Mouse (Mus musculus): ENCODE measurements around the gene Mettl14.
"Not testable (repeated sequence)": the region's sequence is repeated elsewhere in the genome, so short reads cannot be mapped to it uniquely, and the experiment has no call there.

Mettl14 gene

GRCm38 (mm10) chr3:123385486-123386156 is at the start of gene Mettl14:
Gene Mettl14 (minus strand): TSS chr3:123386108.
- peak; percentile 98 for DNase-seq

DNA sequence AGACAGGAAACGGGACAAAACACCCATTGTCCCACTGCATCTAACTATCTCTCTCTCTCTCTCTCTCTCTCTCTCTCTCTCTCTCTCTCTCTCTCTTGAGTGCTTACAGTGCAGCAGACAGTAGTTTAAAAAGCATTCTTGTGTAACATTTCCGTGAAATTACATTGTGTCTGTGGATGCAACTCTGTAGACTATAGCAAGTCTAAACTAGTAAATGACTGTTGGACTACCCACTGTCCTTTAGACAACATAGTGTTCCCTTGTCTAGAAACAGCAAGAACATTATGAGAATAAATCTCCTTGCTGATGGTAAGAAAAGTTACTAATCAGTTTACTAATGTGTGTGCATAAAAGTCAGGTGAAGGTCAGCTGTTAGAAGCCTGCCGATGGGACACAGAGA is 47.5 kb upstream of the Mettl14 start:
- DNase-seq: no peak

GRCm38 (mm10) chr3:123431951-123432674 is 46.2 kb upstream of the Mettl14 start:
- no peak for DNase-seq

DNA sequence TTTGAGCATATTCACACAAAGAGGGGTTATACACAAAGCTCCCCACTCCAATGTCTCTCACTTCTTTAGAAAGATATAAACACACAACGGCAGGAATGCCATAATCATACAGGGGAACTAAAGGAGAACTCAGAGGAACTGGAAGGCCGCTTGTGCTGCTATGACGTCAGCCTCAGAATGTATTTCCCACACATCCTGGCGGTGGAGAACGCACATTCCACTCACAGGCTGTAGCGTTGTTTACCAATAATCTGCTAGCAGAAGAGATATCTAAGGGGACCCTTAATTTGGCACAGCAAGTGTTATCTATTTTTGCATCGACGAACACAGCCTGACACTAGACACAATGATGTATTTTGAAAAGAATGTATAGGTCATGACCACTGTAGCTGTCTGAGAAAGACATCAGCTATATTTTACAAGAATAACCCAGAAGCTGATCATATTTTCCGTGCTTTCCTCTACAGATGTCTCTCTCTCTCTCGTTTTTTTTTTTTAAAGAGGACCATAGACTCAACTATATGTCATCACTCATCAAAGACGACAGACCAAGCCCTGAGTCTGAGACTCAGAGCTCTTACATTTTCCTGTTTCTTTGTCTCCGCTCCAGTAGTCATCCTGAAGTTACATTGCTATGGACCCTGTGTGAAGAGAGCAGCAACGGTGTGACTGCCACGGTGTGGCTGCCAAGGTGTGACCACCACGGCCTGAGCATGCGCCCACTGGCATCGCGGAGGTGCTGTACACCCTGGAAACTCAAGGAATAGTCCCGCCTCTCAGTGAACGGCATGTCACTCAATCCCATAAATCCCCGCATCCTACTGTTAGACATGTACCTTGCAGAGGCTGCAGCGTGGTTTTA is 43.9 kb upstream of the Mettl14 start:
- no peak for DNase-seq

DNA sequence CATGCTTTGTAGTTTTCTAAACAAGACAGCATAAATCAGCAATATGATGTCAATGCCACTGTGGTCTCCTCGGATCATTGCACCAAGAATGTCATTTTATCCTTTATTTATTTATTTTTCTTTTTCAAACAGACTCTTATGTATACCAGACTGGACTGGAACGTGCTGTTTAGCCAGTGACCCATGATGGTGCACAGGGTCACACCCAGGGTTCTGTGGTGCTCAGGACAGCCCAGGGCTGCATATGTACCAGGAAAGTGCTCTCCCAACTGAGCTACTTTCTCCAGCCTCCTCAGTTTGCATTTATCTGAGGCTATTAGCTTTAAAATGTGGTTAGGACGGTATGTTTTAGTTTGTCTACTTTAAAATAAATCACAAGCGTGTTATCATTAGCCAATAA is 42.1 kb upstream of the Mettl14 start:
- DNase-seq: no peak

- DNase-seq: no peak
Observed at GRCm38 (mm10) chr3:123425647-123426046, 39.7 kb upstream of the Mettl14 start.

DNA sequence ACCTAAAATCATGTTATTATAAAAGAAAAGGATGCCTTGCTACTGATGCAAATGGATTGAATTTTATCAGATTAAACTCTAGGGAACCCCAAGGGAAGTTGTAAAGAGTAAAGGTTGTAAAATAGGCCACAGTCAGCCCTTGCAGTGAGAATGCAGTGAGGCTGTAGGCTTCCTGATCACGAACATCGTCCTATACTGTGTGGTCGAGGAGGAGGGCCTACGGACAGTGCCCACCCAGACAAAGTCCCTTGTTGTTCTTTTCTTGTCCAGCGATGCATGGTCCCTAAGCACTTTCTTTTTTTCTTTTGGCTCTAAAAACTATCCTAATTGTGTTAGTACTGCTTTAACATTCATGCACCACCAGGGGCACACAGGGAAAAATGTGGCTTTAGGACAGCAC is 27.3 kb upstream of the Mettl14 start:
- DNase-seq: no peak

DNA sequence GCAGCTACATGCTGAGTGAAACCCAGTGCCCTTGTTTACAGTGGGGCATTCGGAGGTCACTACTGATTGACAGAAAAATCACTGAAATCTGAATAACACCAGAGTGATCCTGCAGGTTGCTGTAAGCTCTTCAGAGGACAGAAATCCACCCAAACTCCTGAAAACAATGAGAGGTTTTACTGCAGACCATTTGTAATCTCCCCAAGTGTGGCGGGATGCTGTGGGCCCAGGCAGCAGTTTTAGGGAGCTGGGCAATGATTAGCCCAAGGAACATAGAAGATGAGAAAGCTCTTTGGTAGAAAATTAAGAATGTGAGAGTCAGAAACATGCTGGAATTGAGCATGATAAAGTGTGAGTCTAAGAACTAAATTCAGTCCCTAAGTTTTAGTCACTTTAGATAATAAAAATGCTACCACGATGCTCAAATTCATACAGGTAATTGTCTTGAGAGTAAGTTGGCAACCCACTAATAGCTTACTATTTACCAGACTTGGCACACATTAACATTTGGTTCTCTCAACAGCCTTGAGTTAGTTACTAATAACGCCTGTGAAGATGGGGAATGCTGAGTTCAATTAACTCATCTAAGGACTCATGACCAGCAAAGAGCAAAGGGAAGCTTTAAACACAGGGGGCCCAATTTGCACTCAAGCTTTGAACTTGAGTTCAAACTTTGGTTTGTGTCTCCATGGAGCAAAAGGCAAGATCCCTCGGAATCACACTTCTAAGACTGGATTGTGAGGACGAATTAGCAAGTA is 26.1 kb upstream of the Mettl14 start:
- no peak for DNase-seq

GRCm38 (mm10) chr3:123404945-123405344 is 19.0 kb upstream of the Mettl14 start:
- no peak for DNase-seq

DNA sequence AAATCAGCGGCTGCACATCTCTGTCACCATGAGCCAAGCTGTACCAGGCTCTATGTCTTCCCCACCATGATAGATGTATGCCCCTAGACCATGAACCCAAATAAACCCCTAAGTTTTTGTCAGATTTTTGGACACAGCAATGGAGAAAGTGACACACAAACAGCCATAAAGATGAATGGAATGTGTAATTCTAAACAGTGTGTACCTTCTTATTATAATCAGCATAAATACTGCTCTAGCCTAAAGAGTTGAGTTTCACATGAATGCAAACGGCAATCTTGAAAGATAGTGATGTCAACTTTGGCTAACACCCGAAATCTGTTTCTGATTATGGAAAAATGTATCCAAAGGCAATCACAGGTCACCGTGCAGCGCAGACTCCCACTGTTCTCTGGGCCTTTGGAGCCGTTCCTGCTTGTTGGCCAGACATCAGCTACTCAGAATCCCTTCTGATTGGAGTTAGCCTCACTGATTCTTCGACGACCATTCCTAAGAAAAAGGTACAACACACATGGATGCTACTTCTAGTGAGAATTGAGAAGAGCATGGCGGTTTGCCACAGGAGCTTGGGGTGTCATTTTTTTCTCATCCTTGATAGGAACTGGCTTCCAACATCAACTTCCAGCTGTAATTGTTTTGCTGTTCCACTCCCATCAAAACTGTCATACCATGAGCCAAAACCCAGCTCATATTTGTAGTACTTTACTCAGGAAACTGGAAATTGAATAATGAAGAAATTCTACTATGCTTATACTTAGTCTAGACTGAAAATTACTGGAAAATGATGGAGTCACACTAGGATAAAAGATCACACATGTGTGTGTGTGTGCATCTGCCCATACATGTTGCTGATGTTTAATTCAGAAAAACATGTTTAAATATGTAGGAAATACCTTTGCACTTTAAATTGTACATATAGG is 11.9 kb upstream of the Mettl14 start:
- DNase-seq: no peak

DNA sequence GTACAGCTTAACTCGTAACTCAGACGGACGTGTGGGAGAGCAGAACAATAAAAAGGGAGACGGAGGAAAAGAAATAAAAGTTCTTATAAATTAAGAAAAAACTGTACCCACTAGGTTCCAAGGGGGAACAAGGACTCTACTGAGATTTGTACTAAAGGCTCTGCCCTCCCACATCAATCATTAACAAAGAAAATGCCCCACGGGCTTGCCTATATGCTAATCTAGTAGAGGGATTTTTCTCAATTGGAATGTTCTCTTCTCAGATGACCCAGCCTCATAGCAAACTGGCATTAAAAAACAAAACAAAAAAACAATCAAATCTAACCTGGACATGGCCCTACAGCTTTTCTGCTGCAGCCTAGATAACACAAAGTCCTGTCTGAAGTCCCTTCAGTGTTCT is 9.7 kb upstream of the Mettl14 start:
- DNase-seq: no peak

DNA sequence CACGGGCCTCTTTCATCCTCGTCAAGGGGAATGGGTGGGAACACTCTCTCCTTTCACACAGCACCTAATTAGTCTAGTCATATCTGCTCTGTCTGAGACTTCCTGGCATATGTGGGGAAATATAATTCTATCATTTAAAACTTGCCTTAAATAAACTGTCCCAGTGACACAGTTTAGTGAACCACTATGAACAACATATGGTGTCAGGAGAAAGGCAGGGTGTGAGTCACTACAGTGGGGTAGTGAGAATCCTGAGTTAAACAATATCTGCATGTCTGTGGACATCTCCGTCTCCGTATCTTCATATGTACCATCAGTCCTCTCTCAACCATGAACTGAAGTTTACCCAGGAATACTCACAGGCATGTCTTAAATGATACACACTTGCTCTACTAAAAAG is 5.3 kb upstream of the Mettl14 start:
- no peak for DNase-seq

DNA sequence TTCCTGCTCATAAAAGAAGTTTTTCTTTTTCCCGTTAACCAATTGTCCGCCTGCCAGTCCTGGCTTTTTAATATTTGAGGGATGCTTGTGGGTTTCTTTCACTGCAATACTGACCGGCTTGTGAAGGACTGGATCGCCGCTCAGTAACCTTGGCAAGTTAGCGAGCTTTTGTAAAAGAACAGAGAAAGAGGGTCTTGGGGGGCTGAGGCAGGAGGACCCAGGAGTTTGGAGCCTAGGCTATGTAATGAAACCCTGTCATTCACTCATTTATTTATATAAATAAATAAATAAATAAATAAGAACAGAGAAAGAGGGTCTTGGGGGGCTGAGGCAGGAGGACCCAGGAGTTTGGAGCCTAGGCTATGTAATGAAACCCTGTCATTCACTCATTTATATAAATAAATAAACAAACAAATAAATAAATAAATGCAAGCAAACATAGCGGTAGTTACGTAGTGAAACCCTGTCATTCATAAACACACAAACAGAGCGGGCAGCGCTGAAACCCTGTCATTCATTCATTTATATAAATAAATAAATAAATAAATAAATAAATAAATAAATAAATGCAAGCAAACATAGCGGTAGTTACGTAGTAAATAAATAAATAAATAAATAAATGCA is 361 bp upstream of the Mettl14 start:
- DNase-seq: peak; percentile 56

GRCm38 (mm10) chr3:123385118-123385485 is 806 bp downstream of the Mettl14 start:
- no peak for DNase-seq

- DNase-seq: no peak
Observed at GRCm38 (mm10) chr3:123384435-123384834, 1.5 kb downstream of the Mettl14 start.

DNA sequence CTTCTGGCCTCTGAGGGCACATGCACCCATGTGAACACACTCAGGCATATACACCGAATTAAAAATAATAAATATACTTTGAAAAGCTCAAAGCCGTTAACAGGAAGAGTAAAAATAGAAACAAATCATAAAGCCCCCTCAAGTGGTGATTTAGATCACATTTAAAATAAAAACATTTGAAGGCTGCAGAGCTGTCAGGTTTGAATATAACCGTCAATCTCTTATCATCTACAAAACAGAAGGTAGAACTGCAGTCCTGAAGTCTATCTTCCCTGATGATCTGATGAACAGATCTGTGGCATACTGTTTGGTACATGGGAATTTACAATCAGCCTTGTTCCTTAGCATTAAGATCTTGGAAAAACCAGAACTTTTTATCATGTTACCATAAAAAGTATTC is 9.3 kb downstream of the Mettl14 start:
- no peak for DNase-seq

DNA sequence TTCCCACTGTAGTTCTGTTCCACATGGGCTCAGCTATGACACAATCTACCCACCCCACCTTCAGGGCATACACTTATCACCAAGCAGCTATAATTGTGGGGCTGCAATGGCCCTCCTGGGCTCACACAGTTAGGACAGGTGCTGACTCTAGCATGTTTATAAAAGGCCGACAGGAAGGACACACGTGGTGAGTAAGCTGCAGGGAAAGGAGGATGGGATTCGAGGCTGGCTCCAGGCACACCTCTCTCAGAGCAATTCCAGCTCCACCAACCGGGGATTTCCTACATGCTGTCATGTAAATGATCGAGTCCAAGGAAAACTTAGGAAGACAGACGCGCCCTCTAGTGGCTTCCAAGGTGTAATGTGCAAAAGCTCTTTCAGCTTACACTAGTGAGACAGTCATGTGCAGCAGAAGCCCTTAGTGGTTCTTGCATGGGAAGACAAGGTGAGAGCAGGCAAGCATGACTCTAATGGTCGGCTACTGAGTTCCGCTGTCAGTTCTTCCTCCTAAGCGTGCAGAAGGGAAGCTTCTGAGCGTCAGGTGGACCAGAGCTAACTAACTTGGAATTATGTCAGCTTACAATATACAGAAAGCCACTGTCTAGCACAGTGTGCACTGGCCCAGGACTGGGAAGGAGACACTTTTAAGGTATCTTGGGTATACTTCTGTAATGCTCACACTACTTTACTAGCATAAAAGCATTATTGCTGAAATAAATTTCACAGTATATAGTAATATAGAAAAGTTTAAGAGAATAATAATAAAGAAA is 14.0 kb downstream of the Mettl14 start:
- DNase-seq: peak; percentile 49

- DNase-seq: no peak
Observed at GRCm38 (mm10) chr3:123370927-123371326, 15.0 kb downstream of the Mettl14 start.

DNA sequence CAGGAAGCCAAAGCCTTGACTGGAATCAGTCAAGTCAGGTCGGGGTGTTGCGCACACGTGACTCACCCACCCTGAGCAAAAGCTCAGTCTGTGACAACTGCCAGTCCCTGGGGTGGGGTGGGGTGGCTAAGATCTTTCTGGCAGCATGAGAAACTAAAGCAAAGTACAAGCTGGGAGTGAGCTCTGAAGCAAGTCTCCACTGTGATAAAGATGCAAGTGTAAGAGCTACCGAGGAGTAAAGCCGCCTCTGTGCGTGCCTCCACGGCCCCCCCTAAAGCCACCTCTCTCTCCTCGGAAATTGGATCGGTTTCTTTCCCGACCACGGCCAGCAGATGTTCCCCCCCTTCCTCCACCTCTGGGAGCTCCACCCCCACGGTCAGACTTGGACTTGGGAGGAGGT is 16.7 kb downstream of the Mettl14 start:
- DNase-seq: no peak

GRCm38 (mm10) chr3:123366820-123367219 is 19.1 kb downstream of the Mettl14 start:
- not testable (repeated sequence) for DNase-seq
